Mouse (Mus musculus): Measurements from ENCODE around the gene Chmp3. TPM values are rescaled to one million over a fixed set of nuclear protein-coding genes. Genes with fewer than 3 reads are reported as not detected.

Chmp3 gene
- total RNA-seq, 2 experiments from 2014 or later: 54.8 to 215 TPM

GRCm38 (mm10) chr6:71608994-71609393 lies 65.4 kb downstream of the Chmp3 start:
- no peak for ATAC-seq (ENCODE audit: poor library complexity, severe bottlenecking)

GRCm38 (mm10) chr6:71609968-71610367 lies 66.4 kb downstream of the Chmp3 start:
- ATAC-seq (ENCODE audit: poor library complexity, severe bottlenecking): no peak

GRCm38 (mm10) chr6:71613225-71613624 lies 69.6 kb downstream of the Chmp3 start:
- no peak for ATAC-seq (ENCODE audit: poor library complexity, severe bottlenecking)

GRCm38 (mm10) chr6:71616959-71617358 lies 73.4 kb downstream of the Chmp3 start:
- no peak for ATAC-seq (ENCODE audit: poor library complexity, severe bottlenecking)

GRCm38 (mm10) chr6:71621551-71621950 lies 78.0 kb downstream of the Chmp3 start:
- no peak for ATAC-seq (ENCODE audit: poor library complexity, severe bottlenecking)

- no peak for ATAC-seq (ENCODE audit: poor library complexity, severe bottlenecking)
Observed at GRCm38 (mm10) chr6:71621981-71622380, 78.4 kb downstream of the Chmp3 start.

GRCm38 (mm10) chr6:71624723-71625122 lies 81.1 kb downstream of the Chmp3 start:
- no peak for ATAC-seq (ENCODE audit: poor library complexity, severe bottlenecking)

GRCm38 (mm10) chr6:71625984-71626383 lies 82.4 kb downstream of the Chmp3 start:
- ATAC-seq (ENCODE audit: poor library complexity, severe bottlenecking): no peak

GRCm38 (mm10) chr6:71627325-71627724 lies 83.7 kb downstream of the Chmp3 start:
- no peak for ATAC-seq (ENCODE audit: poor library complexity, severe bottlenecking)

- no peak for ATAC-seq (ENCODE audit: poor library complexity, severe bottlenecking)
Observed at GRCm38 (mm10) chr6:71631196-71631595, 87.6 kb downstream of the Chmp3 start.

- no peak for ATAC-seq (ENCODE audit: poor library complexity, severe bottlenecking)
Observed at GRCm38 (mm10) chr6:71631706-71632461, 88.3 kb downstream of the Chmp3 start.

Other genes starting within 250 kb of the Chmp3 start
- not detected in 2 replicates for gene Smyd1, start 221.6 kb upstream of the Chmp3 start, total RNA-seq (2015)
- gene Smyd1, start 221.6 kb upstream of the Chmp3 start, total RNA-seq (2017): not detected in 2 replicates
- gene Cd8b1, start 221.0 kb upstream of the Chmp3 start, total RNA-seq (2015): 0.20 TPM in 1 of 2 replicates, not detected in the other
- not detected in 2 replicates for gene Cd8b1, start 221.0 kb upstream of the Chmp3 start, total RNA-seq (2017)
- gene Cd8a, start 170.4 kb upstream of the Chmp3 start, total RNA-seq (2015): 0.46 TPM in 1 of 2 replicates, not detected in the other
- 0.08 and 0.22 TPM in 2 replicates for gene Cd8a, start 170.4 kb upstream of the Chmp3 start, total RNA-seq (2017)
- gene Rmnd5a, start 103.2 kb upstream of the Chmp3 start, total RNA-seq (2015): 40.7 and 40.9 TPM in 2 replicates
- gene Rmnd5a, start 103.2 kb upstream of the Chmp3 start, total RNA-seq (2017): 49.8 and 52.5 TPM in 2 replicates
- gene Rnf103, start 49.9 kb upstream of the Chmp3 start, total RNA-seq (2015): 14.6 and 17.5 TPM in 2 replicates
- 16.4 and 18.5 TPM in 2 replicates for gene Rnf103, start 49.9 kb upstream of the Chmp3 start, total RNA-seq (2017)
- gene Kdm3a, start 89.2 kb downstream of the Chmp3 start, total RNA-seq (2015): 43.3 and 51.1 TPM in 2 replicates
- gene Kdm3a, start 89.2 kb downstream of the Chmp3 start, total RNA-seq (2017): 36.6 and 47.5 TPM in 2 replicates
- 0.05 TPM in 1 of 2 replicates, not detected in the other for gene Reep1, start 163.8 kb downstream of the Chmp3 start, total RNA-seq (2015)
- 0.15 TPM in 1 of 2 replicates, not detected in the other for gene Reep1, start 163.8 kb downstream of the Chmp3 start, total RNA-seq (2017)

Data from megakaryocyte, adult 5-6 weeks (primary cell).